Mouse (Mus musculus): Measurements from ENCODE around the gene 1700037H04Rik.

1700037H04Rik gene

DNA sequence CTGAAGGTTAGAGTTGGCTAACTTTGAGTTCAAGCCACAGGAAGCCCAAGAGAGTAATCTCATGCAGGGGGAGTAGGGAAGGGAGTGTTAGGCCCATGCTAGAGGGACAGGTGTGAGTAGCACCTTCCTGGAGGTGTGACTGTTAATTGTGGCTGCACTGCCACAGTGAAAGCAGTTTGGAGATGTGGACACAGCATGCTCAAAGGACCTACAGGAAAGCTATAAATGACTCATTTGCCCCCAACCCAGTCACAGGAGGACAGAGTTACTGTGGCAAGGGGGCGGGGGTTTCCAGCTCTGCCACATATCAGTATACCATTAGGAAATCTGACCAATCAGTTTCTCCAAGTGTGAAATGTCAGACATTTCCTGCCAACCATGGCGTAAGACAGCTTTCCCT lies 14.3 kb downstream of the 1700037H04Rik start:
- no peak for DNase-seq

DNA sequence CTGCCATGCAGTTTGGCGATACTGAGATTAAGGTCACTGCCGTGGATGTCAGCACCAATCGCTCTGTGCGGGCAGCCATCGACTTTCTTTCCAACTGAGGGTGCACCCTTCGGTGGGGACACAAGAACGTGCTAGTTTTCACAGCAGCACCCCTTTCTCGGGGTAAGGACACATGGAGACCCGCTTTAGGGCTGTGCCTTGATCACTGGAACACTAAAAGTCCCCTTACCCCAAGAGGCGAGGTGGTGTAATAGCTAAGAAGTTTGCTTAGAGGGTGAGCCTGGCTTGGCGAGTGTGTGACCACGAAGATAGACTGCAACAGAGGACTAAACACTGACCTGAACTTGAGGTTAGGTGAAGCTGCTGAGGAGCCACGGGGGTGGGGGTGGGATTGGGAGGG lies 14.8 kb downstream of the 1700037H04Rik start:
- DNase-seq, result no peak

DNA sequence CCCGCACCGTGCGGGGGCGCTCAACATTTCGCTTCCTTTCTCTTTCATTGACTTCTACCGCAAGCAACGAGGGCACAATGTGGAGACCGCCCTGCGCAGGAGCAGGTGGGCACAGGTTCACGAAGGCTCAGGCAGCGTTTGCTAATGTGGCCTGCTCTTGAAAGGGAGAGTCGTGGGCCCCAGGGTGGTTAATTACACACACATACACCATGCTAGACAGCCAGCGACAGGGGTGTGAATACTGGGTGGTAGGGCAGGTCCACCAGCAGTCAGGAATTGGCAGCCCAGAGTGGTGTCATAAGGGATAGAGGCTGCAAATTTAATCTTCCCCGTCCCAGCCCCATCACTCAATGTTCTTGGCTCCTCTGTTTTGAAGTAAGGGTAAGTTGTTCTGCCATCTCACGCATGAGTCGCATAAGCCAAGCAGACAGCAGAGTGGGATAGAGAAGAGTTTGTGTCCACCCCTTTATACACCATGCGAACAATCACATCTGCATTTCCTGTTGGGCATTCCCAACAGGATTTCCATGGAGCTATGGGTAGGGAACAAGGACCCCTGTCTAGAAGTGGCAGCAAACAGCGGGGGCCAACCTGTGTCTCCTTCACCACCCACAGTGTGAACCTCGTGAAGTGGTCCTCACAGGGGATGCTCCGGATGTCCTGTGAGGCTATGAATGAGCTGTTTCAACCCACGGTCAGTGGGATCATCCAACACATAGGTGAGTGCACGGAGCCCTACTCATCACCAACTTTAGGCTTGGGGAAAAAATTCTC lies 16.7 kb downstream of the 1700037H04Rik start:
- DNase-seq, result no peak

DNA sequence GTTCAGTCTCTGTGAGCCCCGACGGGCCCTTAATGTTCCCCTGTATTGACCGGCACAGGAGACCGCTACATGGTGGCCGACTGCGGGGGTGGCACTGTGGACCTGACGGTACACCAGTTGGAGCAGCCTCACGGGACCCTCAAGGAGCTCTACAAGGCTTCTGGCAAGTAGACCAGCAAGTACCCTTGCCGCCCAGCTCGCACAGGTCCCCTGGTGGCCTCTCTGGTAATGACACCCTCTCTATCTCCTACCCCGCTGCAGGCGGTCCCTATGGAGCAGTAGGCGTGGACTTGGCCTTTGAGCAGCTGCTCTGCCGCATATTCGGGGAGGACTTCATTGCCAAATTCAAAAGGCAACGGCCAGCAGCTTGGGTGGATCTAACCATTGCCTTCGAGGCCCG lies 17.3 kb downstream of the 1700037H04Rik start:
- DNase-seq, result no peak

DNA sequence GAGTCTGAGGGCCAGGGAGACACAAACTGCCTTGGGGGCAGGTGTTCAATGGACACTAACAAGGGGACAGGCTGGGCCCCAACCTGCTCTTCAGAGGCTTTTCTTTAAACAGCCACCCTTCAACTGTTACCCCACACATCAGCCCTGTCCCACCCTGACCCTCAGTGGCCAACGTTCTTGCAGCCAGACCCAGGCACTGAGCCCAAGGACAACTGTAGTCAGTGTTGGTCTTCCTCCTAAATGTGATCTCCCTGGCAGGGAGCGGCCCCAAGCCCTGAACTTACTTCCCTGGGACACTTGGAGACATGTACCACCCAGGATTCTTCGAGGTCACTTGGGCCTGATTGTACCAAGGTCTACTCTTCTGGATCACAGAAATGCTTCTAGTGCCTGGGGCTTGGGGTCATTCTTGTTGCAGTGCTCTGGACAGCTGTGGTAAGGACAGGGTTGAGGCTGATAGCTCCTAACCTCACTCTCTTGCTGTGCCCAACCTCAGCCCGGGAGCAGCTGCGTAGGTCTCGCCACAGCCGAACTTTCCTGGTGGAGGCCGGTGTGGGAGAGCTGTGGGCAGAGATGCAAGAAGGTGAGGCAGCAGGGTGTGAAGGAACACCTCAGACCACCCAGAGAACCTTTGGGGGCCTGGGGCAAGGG lies 18.4 kb downstream of the 1700037H04Rik start:
- DNase-seq, result no peak

DNA sequence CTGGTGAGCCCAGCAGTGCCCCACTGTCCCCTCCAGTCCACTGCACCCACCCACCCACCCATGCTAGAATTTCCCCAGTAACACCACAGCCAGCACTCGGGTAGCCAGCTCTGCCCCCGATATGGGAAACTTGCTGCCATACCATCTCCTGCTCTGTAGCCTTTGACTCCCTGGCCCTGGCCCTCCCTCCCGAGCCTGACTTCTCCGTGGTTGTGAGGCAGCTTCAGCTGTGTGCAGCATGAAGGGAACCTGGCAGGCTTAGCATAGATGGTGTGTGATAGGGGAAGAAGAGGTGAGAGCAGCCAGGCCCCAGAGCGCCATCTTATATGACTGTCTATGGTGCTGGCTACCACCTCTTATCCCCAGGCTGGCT lies 19.4 kb downstream of the 1700037H04Rik start:
- no peak for DNase-seq

DNA sequence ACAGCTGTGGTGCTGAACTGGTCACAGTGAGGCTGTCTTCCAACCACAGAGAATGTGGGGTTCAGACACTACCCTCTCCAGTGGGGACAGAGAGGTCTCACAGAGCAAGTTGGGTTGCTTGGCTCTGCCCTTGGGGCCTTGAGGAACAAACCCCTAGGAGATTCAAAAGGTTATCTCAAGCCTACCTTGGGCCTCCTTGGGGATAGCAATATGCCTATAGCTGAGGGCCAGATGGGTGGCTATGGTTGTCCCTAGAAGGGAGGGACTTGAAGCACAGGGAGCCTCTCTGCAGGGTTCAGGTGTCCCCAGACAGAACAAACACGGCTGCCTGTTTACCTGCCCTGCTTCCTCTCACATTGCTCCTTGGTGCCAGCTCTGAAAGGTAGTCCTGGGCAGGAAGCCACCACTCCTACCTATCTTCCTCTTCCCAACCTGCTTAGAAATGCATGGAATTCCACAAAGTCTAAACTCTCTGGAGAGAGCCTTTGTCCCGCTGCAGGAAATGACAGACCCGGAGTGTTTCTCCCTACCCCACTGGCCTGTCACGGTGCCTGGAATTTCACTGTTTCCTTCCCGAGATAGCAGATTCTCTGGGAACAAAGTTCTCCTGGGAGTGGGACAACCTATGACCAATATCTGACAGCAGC lies 19.9 kb downstream of the 1700037H04Rik start:
- no peak for DNase-seq

DNA sequence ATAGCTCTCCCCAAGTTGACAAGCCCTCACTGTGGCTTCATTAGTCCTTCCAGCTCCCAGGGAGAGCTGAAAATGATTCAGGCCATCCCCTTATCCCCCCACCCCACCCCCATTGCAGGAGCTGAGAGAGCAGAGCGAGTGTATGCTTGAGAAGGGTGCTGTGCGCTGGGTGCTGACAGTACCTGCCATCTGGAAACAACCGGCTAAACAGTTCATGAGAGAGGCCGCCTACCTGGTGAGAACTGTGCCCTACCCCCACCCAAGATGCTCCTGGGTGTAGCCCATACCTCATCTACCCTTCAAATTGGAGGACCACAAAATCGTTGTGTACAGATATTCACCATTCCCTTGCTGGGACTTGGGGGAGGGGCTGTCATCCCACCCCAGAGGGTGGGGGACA lies 20.6 kb downstream of the 1700037H04Rik start:
- no peak for DNase-seq

DNA sequence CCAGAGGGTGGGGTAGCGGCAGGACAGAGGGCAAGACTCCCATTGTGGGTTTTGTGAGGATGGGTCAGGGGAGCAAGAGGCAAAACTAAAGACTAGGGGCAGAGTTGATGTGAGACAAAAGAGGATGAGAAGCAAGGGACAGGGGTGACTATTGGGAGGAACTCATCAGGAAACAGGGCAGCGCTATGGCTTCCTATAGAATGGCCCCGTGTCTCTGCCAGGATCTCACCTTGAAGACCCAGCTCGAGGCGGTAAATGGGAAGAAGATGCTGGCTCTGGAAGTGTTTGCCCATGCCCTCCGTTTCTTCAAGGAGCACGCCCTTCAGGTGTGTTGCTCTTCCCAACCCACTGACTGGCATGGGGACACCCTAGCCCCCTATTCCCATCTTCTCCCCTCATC lies 21.1 kb downstream of the 1700037H04Rik start:
- no peak for DNase-seq

DNA sequence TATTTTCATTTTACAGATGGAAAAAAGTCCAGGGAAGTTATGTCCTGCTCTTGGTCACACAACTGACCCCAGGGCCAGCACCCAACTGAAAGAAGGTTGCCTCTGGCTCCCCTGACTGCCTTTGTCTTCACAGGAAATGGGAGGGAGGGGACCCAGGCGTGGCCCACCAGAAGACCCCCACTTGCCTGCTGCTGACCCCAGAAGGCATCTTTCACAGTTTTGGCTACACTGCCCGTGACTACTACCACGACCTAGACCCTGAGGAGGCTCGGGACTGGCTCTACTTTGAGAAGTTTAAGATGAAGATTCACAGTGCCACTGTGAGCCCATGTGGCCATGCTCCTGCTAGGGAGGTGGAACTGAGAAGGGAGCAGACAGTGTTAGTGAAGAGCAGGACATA lies 21.6 kb downstream of the 1700037H04Rik start:
- DNase-seq, result no peak

DNA sequence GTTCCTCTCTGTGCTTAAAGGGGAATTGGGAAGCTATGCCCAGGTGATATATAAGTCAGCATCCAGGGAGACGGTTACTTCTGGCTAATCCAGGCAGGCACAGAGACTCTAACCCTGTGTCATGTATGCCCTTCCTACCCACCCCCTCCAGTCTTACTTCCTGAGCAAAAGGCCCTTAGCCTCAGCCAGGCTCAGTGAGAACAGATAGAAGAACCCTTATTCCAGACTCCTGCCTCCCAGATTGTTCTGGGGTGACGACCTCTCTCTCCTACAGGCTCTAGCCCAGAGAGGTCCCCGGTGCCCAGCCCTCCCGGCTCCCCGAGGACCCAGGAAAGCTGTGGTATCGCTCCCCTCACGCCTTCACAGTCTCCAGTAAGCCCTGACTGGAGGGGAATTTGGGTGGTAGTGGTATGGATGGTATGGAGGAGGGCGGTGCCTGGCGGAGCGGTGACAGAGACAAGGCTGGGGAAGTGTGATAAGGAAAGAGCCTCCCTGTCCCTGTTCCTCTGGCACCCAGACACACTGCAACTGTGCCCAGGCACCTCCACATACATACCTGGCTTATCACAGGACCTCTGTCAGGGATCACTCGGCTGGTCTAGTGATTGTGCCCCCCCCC lies 24.3 kb downstream of the 1700037H04Rik start:
- DNase-seq, result no peak

DNA sequence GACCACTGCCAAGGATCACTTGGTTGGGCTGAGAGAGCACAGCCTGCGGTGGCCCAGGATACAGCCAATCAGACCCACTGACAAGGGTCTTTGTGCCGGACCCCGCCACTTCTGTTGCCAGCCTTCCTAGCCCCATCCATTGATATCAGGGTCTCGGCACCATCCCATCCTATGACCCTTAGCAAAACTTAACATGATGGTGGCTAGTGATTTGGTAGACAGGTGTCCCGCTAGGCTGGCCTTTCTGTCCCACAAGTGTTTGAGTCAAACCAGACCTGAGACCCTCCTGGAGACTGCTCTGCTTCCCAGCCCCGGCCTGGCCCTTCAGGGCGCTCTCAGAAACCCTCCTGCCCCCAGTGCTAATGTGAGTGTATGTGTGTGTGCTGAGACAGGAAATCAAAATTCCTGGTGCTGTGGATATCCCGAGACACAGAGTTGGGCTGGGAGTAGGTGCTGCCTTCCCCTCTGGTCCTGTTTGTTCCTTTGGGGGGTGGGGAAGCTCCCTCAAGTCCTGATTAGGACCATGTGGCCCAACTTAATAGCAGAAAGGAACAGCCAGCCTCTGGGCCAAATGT lies 25.0 kb downstream of the 1700037H04Rik start:
- DNase-seq, result no peak

DNA sequence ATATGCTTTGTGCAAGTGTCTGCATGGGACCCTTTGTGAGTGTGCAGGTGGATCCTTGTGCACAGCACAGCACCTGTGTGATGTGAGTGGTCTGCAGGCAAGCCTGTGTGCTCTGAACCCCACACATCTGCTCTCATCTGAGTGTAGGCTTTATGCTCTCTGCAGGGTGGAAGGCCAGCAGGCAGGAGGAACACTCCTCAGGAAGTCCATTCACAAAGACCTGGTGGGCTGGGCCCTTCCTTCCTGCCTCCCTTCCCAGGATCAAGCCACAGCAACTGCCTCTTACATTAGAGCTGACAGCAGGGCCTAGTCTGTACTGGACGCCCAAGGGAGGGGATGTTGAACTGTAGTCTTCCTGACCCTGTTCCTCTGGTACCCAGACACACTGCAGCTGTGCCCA lies 25.5 kb downstream of the 1700037H04Rik start:
- DNase-seq, result no peak

DNA sequence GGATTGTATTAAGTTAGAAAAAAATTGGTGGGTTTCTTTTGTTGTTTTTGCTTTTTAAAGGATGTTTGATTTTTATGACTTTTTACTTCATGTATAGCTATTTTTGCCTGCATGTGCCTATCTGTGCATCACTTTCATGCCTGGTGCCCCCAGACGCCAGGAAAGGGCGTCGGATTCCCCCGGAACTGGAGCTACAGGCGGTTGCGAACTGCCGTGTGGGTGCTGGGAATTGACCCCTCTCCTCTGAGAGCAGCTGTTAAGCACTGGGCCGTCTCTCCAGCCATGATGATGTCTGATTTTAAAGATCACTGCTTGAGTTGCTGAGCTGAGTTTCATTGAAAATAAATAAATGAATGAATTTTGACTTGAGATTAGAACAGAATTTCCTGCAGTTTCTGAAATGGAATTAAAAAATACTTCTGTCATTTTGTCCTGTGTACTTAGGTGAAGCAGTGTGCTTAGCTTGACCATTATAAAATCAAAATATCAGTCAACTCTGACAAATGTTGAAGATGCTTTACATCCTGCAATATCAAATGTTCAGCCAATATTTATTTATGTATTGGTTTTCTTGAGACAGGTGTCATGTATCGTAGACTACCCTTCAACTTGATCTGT lies 26.8 kb downstream of the 1700037H04Rik start, which contains the start of gene Gm11037:
Gm11037 (plus strand) TSS at position 568 of the 618 bp plus-strand sequence.
- no peak for DNase-seq

DNA sequence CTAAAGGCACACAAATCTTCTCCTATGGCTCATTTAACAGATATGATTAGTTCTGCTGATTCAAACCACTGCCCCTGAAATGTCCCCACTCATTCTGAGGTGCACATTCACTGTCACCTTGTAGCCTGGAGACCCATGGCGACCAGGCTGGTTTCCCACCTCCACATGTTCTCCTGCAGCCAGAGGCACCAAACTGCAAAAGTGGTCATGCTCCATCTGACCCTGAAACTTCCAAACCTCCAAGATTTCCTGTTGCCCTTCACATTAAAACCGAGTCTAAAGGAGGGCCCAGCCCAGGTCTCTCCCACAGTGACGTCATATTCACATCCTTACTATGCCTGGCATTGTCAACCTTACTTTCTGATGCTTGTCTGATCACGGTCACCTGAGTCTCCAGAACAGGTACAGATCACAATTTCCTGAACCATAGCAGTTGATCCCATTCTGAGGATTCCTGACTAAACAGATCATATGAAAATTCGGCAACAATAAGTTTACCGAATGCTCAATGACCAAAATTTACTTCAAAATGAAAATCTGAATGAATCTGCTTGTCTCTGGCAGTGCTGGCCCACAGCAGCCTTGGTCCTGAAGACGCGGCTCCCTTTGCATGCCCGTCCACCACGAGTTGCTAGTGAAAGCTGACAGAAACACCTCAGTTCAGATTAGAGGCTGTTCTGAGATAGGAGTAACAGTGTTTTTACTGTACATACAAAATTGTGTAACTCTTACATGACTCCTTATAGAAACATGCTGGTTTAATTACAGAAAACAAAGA lies 27.6 kb downstream of the 1700037H04Rik start:
- no peak for DNase-seq

DNA sequence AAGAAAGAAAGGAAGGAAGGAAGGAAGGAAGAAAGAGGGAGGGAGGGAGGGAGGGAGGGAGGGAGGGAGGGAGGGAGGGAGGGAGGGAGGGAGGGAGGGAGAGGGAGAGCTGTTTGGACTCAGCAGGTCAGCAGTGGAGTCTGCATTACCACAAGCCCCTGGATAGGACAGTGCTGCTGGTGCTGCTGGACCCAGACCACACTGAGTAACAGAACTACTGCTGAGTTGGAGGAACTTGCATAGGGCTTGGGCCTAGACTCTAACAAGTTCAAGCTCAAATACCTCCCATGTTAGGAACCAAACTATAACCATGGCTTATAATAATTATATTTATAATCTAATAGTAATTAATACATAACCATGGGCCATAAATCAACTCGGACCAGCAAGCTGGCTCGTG lies 29.0 kb downstream of the 1700037H04Rik start:
- DNase-seq, result no peak

DNA sequence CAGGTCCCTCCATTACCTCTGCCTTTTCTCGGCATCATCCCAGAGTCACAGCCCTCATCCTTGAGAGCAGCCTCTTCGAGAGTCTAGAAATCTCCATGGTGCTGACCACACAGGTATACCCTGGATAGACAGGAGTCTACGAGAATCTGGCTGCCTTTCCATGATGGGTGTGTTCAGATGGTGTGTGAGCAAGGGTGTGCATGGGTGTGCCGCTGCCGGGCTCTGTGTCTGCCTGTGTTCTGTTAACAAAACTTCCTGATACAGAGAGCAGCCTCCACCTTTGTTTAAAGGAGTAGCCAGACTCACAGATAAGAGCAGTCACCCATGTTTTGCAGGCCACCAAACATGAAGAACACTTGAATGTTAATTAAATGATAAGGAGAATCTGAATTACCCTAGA lies 30.0 kb downstream of the 1700037H04Rik start:
- no peak for DNase-seq

DNA sequence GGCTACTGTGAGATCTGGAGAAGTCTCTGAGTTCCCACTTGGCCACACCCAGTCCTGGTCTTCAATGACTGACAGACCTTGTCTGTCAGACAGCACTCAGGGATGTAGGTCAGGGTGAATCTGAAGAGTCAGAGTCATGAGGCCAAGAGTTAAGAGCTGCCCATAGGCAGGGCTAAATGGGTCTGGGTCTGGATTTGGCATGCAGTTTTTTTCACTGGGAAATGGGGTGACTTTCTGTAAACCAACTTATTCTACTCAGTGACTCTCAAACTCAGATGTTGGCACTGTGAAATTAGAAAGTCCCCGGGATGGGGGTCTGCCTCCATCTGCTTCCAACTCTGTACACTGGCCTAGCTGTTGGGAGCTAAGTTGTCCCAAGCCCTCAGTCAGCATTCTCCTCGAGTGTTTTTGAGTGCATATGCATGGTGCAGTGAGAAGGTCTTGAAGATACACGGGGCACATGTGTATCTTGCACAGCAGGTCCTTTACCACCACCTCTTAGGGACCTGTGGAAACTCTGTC lies 31.2 kb downstream of the 1700037H04Rik start:
- no peak for DNase-seq

DNA sequence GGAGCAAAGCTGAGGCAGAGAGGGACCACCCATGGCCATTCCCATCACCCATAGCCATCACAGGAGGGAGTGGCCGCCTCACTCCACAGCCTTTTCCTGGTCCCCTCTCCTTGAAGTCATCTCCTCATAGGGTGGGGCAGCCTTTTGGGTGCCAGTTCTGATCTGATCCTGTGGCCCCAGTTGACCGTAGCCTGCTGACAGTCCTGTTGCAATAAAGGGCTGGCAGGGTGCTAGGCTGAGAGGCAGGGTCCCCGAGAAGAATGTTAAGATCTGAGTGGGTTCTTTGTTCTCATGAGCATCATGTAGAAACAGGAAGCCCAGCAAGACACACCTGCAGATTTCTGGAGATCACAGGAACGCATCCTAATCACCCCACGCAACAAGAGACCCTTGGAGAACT lies 31.7 kb downstream of the 1700037H04Rik start:
- no peak for DNase-seq

DNA sequence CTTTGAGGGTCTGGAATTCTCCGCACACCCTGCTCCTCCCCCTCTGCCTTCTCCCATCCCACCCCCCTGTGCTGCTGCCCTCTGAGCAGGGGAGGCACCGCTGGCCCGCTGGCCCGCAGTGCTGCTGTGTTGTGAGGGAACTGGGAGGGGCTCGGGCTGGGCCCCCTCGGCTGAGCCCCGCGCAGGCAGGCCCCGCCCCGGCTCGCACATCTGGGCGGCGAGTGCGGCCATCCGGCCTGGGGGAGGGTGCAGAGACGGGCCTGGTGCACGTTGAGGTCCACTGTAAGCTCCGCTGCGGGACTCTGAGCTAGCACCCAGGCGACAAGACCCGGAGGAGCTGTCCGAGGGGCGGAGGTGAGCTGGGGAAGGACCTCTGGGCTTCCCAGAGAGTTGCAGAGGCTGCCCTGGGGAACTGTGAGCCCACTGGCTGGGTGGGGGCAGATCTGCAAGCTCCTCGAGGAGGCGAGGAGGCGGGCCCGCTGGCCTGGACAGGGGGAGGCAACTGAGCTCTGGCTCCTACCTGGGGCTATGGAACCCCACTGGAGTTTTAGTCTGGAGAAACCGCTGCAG lies 32.6 kb downstream of the 1700037H04Rik start, which contains the start of gene Hspa12b:
Hspa12b (plus strand) TSS at position 120 of the 570 bp plus-strand sequence.
- no peak for DNase-seq
